Mouse (Mus musculus) ovary, postnatal 14 days (tissue): ENCODE data around the gene Atr.
A peak's percentile ranks its signal among the peaks of the same experiment; 100 is the strongest.

Experiments
- DNase-seq: peaks from one replicate; pipeline ENCODE4 v3.0.0; 2022; ENCODE audit warnings: low spot score

Gene Atr

DNA sequence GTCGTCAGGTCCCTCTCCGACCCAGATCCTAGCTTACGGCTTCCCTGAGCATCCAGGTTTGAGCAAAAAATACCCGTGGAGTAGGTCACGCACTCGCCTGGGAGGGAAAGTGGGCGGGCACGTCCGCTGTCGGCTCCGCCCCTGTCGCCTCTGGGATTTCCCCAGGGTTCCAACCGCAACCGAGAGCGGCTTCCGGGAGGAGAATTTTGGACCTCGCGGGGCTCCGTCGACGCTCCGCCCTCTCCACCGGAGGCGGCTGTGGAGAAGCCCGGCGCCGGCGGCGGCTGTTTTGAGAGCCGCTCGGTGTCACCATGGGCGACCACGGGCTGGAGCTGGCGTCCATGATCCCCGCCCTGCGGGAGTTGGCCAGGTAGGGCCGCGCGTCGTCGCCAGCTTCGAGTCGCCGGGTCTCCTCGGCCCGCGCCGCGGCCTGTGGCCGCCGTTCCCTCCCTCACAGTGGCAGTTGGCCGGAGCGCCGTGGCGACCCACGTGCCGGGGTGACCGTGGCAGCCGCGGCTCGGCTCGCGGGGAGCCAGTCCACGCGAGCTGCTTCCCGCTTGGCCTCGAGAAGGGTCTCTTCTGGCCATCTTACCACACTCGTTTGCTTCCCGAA, at the start of gene Atr:
TSS of gene Atr (plus strand) at position 184 of the 613 bp plus-strand sequence.
- DNase-seq, result peak; percentile 87

DNA sequence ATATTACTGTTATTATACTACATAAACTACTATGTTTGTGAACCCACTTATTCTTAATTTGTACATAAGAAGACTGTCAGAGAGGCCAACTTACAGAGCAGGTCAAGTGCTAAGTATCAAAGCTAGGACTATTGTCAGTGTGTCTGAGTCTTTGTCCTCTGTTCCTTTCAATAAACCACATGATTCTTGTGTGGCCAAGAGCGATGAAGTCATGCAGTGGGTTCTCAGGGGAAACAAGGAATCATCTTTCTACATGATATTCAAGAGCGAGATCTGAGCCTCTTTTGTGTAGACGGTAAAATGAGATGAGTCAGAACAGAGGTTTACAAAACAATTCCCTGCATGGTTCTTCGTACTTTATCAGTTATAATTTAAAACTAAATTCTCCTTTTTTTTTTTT, 47.8 kb upstream of the Atr start:
- no peak for DNase-seq

DNA sequence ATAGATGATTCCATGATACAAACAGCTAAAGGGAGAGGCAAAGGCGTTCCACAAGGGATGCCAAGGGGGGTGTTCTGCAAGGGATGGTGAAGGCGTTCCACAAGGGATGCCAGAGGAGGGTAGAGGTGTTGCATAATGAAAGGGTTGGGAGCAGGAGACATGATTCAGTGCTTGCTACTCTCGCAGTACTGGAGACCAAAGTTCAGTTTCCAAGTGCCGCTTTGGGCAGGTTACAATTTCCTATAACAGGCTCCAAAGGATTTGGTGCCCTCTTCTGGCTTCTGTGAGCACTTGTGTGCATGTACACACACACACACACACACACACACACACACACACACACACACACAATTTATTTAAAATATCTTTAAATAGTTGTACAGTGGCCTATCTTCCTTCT, 45.6 kb upstream of the Atr start:
- no peak for DNase-seq

DNA sequence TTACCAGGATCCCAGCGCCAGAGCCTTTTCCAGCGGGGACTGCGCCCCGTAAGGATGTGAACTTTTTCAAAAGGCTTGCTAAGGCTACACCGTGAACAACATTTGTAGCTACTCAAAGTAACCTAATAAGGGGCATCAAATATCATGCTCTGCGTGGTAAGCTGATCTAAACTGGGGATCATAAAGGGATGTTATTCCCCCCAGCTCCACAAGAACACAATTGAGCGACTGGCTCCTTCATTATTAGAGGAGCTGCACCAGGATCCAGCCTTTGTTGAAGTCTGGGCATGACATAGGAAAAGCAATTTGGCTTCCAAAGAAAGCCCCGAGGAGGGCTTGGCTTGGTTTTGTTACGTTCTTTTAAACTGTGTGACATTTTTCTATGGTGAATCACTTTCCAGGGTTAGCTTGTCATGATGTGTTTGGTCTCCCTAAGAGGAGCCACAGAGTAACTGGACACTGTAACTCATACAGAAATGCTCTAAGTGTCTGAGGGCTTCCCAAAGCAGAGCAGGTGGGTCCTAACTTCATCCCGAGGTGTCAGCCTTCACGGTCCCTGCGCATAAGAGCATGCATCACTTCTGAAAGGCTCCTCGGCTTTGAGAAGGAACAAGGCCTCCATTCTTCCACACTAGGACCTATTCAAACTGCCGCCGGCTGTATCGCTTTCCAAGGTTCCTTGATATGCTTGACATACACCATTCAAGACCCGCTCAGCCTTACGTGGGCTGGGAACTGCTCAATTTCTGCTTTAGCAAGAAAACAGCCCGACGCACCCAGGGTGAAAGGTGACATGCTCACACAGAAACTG, 43.5 kb upstream of the Atr start:
- no peak for DNase-seq

DNA sequence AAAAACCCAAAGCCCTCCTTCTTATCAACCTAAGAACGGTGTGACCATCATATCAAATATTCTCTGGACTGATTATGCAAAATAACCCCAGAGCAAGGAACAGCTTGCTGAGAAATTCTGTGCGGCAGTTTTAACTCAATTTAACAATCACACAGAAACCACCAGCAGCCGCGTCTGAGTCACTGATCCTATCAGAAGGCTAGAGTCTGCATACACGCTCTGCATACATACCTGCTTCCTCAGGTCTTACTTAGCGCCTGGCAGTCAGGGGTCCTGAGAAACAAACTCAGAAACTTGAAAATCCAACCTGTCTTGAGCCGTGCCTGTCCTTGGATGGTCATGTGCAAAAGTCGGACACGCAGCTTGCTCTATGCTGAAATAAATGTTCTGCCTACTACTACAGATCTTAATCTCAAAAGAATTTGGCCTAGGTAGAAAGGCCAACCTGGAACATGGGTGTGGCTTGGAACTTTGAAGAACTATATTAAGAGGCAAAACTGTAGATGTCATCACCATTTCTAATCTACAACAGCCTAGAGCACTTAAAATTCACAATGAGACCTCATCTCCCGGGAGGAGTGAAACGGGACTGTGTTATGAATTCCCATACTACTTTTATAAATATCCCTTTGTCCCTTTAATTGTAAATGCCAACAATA, 42.3 kb upstream of the Atr start:
- DNase-seq, result no peak

DNA sequence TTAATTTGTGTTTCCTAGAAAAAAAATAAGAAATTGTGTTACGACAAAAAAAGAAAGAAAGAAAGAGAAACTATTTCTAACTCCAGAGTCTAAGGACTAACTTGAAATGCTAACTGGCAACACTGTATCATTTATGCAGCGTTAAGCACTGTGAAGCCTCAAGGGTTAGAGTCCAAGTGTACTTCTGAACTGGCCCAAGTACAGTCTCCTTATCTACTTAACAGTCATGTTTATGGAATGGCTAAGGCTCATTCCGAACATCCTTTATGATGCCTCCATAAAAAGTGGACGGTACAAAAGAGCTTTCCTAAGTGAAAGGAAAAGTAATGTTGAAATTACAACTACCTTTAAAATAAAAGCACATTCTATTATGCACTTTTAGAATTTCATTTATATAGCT, 41.7 kb upstream of the Atr start:
- no peak for DNase-seq

DNA sequence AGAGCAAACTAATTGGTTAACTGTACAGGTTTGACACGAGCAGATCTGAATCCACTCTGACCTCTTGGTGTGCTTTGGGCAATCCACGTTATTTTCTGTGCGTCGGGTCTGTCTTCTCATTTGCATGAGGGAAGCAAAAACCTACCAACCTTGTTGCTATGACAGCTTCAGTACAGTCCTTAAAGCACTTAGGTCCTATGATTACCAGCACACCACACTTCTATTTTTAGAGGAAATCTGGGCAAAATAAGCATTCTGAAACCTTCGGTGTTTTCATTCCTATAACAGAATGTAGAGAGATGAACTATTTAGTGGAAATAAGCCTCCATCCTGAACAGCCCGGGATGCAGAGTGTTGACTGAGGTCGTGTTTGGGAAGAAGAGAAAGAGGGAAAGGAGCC, 34.9 kb upstream of the Atr start:
- no peak for DNase-seq

DNA sequence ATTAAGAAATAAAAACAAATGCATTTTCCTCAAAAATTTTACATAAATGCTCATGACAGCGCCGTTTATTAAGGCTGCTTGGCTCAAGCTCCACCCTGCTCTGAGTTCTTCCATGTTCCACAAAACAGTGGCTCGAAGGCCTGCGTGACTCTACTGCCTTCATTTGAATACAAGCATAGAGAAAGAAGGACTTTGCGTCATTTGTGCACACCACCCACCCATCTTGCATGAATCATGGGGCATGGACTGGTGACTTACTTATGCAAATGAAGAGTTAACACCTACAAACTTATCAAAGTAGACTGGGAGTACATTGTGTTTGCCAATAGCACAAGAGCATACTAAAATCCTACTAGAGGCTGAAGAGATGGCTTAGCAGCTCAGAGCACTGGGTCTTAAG, 29.8 kb upstream of the Atr start:
- no peak for DNase-seq

DNA sequence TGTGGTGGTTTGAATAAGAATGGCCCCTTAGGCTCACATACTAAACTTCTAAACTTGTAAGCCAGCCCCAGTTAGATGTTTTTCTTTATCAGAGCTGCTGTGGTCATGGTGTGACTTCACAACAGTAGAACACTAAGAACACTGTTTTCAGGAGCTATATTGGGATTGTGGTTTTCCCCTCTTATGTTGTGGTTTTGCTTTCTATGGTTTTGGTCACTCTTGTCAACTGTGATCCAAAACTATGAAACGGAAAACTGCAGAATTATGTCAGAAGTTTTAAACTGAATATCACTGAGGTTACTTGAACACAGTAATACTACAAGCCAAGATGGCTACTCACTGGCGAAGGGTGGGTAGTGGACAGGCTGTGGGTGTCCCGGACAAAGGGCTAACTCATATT, 24.6 kb upstream of the Atr start:
- DNase-seq, result no peak

DNA sequence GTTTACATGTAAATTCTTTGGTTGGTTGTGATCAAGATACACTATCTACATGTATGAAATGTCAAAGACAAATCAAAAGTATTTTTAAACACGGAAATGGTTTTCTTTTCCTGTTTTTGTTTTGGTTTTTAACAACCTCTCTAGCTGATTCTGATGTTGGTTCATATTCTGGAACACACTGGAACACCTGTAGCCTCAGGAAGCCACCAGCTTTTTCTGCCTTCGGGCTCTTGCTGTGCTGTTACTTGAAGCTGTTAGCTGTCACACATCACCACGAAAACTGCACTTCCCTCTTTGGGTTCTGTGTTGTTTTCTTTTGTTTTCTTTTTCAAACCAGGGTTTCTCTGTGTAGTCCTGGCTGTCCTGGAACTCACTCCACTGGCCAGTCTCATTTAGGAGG, 22.6 kb upstream of the Atr start:
- no peak for DNase-seq

DNA sequence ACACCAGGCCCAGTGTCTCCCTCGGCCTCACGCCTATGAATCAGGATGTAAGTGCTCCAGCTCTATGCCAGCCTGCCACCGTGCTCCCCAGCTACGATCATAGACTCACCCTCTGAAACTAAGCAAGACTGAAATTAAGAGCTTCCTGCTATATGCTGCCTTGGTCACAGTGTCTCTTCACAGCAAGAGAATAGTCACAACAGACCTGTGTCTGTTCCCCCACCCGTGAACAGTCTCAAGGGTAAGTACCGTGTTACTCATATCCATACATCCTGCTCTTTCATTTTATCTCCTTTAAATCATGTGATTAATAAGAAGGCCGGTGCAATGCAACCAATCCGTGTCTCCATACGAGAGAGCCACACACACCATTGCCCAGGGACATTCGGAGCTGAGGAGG, 21.7 kb upstream of the Atr start:
- DNase-seq, result no peak

DNA sequence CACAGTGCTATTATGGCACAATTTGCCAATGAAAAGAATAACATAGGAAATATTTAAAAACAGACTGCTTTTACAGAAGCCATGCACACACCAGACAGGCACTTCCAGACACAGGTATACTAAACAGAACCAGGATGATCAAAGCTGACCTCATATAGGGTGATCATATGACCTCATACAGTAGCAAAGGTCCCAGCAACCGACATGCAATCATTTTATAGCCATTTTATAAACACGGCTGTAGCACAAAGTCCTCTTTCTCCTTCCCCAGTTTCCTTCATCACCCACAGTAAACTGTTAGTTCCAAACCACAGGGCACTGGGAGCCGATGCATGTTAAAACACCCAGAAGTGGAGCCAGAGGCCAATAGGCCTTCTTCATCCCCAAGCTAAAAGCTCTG, 18.0 kb upstream of the Atr start:
- no peak for DNase-seq

DNA sequence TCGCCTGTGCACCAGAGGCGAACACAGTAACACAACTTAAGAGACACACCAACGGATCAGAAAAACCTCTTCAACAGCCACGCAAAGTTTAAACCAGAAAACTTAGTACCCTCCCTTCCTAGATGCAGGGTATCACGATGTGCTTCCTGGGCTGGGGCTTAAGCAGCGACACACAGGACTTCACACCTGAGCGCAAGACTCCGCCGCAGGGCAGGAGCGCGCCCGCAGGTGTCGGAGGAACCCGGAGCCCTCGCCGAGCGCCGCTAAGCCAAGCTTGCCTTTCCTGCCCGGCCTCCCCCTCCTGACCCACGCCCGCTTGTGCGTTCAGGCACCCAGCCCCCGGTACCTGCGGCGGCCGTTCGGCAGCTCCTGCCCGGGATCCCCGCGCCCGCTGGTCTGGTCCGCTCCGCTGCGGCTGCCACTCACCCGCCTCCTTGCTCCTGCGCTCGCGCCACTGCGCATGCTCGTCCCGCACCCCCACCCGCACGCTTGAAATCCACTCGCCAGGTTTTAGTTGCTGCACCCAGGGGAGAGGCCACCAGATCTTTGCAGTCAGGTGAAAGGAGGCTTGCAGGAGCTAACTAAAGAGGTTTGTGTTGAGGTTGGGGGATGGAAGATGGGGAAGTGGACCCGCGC, 12.5 kb upstream of the Atr start, which contains the start of gene Pls1:
TSS of gene Pls1 (minus strand) at position 487 of the 636 bp plus-strand sequence.
- DNase-seq, result peak; percentile 89

DNA sequence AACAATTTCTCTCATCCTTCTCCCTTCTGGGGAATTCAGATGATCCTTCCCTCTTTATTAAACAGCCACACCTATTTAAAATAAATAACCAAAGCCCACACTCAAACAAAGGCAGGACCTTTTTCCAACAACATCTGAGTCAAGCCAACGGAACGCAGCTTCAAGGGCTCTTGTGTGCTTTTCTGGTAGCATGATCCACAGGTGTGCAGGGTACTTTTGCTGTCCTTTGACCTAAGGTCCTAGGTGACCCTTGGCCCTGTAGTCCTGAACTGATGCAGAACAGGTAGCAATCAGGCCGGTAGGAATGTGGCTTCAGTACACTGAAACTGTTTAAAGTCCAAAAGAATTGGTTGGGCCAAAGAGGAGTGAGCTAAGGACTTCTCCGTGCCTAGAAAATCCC, 11.7 kb upstream of the Atr start:
- DNase-seq, result no peak

DNA sequence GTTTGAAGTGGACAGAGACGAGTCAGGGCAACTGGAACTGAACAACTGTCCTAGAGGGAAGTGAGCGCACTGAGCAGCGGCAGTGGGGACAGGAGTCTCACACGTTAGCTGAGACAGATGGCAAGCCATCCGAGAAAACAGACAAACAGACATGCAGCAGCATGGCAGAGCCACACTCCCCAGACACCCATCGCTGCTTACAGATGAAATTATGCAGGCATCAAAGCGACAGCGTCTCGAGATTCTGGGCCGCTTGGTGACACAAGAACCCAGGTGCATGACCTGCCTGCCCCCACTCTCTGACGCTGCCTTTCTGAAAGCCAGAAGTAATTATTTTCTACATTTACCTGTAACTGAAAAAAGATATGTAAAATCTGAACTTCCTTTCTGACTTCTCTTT, 5.7 kb upstream of the Atr start:
- no peak for DNase-seq

DNA sequence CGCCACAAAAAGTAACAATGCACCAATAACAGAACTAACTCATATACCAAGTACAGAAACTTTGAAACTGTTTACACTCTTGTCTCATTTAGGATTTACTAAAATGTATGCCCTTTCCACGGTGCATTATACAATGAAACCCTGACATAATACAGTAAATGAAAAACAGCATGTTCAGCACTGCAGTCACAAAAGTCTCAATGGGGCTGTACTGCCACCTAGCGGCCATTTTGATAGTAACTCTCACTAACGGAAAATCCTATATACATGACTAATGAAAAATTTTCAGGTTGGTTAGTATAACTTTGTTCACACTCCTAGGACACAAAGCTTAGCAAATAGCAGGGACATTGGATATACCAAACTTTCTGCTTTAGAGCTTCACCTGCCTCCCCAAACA, 4.5 kb upstream of the Atr start:
- DNase-seq, result peak; percentile 64

DNA sequence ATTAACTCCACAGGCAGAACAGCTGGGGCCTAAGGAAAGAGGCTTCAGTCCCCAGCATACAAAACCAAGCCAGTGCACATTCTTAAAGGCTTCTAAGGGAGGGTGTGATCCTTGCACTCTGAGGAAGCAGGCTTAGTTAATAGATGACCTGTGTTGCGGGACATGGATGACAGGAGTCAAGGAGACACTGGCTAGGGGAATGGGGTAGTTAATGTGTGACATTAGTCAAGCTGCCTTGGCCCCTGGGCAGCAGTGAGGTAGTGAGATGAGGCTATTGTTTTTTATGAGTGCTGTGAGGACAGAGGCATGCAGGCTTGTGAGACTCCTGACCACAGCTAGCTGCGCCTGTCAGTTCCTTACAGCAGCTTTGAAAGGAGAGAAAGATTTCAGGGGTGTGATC, 2.5 kb upstream of the Atr start:
- DNase-seq, result no peak

DNA sequence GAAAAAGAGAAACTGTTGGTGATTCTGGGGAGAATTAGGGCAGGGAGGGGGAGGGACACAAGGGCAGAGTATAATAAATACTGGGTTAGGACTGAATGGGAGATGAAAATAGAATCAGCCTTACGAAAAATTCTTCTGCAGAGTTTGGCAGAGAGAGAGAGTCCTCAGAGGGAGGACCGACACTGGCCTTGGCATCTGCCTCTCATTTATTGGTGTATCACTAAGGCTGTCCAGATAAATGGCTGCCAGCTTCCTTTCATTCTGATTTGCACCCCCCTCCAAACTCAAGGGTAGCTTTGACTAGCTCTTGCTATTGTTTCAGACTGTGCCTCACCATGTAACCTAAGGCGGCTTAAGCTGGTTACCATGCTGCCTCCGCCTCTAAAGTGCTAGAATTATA, 1.4 kb upstream of the Atr start:
- DNase-seq, result no peak

DNA sequence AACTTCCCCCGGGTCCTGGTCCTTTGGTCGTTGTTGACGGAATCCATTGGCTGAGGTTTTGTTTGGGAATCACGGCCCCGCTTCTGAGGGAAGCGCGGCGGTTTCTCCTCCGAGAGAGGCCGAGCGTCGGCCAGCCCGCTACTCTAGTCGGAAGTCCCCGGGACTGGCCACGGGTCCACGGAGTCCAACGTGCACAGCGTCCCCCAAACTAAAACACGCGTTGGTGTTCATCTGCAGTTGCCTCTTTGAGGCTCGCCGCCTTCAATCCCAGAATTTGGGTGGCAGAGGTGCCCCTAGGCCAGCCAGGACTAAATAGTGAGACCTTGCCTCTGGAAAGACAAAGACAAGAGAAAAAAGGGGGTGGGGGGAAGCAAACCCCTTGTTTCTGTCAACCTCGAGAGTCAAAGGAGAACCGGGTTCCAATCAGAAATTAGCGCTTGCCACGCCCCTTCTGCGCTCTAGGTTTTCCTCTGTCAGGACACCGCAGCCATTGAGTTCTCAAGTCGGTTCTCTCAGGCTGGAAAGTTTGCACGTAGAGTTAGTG, 702 bp downstream of the Atr start:
- no peak for DNase-seq

DNA sequence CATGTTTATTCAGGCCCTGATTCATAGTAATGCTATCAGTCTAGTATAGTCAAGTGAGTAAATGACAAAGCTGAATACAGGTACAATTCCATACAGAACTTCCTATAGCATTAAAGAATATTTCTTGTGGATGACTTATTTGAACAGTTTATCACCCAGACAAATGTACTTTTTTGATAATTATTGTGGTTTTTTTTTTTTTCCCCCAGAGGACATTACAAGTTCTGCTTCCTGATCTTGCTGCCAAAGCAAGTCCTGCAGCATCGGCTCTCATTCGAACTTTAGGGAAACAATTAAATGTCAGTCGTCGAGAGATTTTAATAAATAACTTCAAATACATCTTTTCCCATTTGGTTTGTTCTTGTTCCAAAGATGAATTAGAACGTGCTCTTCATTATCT, 20.8 kb downstream of the Atr start:
- no peak for DNase-seq

DNA sequence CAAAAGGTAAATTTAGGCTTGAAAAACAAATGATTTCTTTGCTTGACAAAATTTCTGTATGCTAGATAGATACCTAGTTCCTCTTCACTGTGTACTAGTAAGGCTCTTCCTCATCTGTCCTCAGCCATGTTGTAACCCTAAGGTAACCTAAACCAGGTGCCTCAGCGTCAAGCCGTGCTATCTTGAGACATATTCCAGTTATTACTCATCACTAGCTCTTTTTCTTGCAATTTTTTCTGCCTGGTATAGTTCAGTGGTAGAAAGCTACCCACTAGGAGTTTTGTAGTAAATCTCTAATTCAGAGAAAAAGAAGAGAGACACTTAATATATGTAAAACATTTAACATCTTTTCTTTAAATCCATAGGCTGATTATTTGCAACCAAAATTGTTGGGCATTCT, 25.4 kb downstream of the Atr start:
- no peak for DNase-seq

DNA sequence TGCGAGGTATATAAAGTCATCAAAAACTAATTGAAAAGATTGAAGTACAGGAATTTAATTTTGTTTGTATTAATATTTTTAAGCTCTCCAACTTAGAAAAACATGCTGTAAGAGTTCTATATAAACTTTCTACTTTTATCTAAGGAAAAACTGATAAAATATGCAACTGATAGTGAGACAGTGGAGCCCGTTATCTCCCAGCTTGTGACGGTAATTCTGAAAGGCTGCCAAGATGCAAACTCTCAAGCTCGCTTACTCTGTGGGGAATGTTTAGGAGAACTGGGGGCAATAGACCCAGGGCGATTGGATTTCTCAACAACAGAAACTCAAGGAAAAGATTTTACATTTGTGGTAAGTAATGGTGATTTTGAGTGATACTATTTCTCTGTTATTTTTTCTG, 40.0 kb downstream of the Atr start:
- no peak for DNase-seq

DNA sequence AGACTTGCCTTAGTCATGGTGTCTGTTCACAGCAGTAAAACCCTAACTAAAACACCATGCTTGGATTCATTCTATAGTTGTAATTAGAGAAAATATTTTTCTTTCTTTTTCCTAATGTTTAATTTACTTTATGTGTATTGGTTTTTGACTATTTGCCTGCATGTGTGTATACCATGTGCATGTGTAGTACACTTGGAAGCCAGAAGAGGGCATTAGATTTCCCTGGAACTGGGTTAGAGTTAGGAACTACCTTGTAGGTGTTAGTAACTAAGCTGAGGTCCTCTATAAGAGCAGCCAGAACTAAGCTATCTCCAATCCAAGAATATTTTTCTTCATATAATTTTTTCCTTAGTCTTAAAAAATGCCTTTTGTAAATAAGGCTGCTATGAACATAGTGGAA, 75.5 kb downstream of the Atr start:
- no peak for DNase-seq
